Mouse (Mus musculus) embryonic fibroblast, embryonic 13.5 days (primary cell): ENCODE measurements at regions not wholly inside any gene's neighbourhood (a gene's known extent, or its start where the extent isn't known, plus 50 kb on each side); places are given as distances from the start of the nearest gene placed in this dataset.

Experiments
- CTCF ChIP-seq: IDR thresholded peaks from 2 replicates; pipeline ENCODE4 v1.5.1; 2011; ENCODE audit warnings: mild to moderate bottlenecking, control low read depth, low read length, moderate library complexity, borderline replicate concordance; ENCODE audit not compliant: insufficient read depth
- POLR2A ChIP-seq: IDR thresholded peaks from 2 replicates; pipeline ENCODE4 v1.6.1; 2011; ENCODE audit warnings: low read depth, mild to moderate bottlenecking, control low read depth, low read length, moderate library complexity

GRCm38 (mm10) chr14:61850244-61850643, 243.0 kb downstream of the Kcnrg start:
- TF ChIP-seq CTCF (no peak), POLR2A (no peak)
